Mouse (Mus musculus): Measurements from ENCODE around the gene Mapk8.
"Not testable (repeated sequence)": the region's sequence is repeated elsewhere in the genome, so short reads cannot be mapped to it uniquely, and the experiment has no call there.

The Mapk8 gene

GRCm38 (mm10) chr14:33447027-33447569, at the start of gene Mapk8:
Gene Mapk8, minus strand, starts transcription at chr14:33447158.
- DNase-seq (ENCODE audit: low read depth, low spot score) = peak; percentile 99

DNA sequence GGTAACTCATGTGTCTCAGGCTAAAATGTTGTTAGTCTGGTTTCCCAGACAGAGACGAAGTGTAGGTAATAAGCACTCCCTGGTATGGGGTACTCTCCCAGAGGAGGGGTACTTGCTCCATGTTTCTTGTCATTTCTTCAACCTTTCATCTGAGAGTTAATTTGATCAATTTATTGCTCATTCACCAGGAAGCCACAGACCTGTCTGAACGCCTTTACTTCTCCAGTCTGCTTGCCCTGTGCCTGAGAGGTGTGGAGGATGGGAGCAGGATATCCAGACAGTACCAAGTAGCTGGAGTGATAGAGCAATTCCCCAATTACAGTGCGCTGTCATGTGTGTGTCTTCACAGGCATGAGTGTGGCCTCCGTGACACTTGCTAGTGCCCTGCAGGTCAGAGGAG, 48.3 kb upstream of the Mapk8 start:
- no peak for DNase-seq (ENCODE audit: low read depth, low spot score)

- no peak for DNase-seq (ENCODE audit: low read depth, low spot score)
Measured at GRCm38 (mm10) chr14:33487805-33488550, 41.0 kb upstream of the Mapk8 start.

DNA sequence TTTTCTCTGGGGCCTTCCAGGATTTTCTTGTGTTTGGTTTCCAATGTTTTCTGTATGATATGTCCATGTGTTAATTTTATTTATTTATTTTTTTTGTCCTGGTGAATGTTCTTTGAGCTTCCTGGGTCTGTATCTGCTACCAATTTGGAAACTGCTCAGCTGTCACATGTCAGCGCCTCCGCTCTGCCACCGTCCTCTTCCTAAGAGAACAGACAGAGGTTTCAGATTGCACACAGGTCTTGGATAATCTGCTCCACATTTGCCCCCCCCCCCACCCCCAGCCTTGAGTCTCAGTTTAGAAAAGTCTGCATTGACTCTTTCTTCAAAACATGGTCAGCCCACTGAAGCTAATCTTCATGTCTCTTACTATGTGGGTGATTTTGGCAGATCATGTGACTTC, 35.0 kb upstream of the Mapk8 start:
- no peak for DNase-seq (ENCODE audit: low read depth, low spot score)

DNA sequence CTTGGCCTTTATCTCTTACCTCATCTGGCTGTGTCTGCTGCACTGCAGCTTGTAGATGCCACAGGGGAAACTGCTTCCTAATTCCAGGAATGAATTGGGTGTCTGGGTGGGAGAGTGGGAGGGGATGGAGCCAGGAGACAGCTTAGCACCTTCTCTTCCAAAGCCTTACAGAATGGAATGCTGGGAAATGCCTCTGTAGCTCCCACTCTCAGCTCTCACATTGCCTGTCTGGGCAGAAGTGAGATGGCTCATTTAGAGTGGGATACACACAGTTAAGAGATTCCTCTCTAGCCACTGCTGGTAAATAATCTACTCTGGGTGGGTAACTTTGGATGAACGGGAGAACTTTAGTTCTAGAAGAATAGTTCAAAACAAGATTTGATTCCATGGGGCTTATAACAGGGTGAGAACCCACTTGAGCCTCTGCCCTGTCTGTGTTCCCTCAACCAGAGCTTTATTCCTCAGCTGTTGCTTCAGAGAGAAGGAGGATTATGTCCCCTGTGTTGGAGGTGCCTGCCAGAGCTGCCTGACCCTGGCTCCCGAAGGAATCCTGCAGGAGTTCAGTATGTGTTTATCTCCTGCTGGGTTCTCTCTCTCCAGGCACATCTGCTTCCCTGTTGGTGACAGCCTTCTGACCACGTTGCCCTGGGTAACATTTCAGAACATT, 29.3 kb upstream of the Mapk8 start:
- DNase-seq (ENCODE audit: low read depth, low spot score) = no peak

GRCm38 (mm10) chr14:33474461-33474860, 27.5 kb upstream of the Mapk8 start:
- no peak for DNase-seq (ENCODE audit: low read depth, low spot score)

GRCm38 (mm10) chr14:33471331-33471730, 24.4 kb upstream of the Mapk8 start, which contains the start of gene Frmpd2:
Gene Frmpd2, plus strand, starts transcription at chr14:33471696.
- no peak for DNase-seq (ENCODE audit: low read depth, low spot score)

DNA sequence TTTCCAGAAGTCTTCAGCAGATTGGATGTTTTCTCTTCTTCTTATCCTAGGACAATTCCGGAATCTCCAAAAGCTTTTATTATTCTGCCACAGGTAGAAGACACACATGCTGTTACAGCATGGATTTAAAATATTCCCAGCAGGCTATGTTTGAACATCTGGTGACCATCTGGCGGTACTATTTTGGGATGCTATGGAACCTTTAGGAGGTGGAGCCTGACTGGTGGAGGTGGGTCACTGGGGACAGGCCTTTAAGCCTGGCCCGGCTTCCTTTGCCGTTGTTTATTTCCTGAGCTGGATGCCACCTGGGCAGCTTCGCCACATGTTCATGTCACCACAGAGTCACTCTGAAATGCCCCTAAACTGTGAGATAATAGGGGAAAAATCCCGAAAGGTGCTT, 20.8 kb upstream of the Mapk8 start:
- no peak for DNase-seq (ENCODE audit: low read depth, low spot score)

DNA sequence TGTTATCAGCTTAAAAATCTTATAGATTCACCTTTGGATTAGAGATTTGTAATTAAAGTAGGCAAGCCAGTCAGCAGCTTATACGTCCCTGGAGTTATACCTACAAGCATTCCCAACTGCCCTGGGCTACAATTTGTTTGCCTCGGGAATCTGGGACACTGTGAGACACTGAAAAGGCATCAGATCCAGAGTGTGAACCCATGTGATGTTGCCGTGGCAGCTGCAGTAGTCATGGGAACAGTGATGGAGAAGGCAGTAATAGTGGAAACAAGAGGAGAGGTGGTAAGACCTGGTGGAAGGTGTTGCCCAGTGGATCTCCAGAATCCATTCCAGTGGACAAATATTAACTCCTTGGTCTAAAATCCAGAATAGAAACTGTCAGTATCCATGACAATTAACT, 16.7 kb upstream of the Mapk8 start:
- DNase-seq (ENCODE audit: low read depth, low spot score) = no peak

- DNase-seq (ENCODE audit: low read depth, low spot score) = no peak
Measured at GRCm38 (mm10) chr14:33450331-33450730, 3.4 kb upstream of the Mapk8 start.

GRCm38 (mm10) chr14:33449296-33449840, 2.4 kb upstream of the Mapk8 start:
- DNase-seq (ENCODE audit: low read depth, low spot score) = no peak

- DNase-seq (ENCODE audit: low read depth, low spot score) = no peak
Measured at GRCm38 (mm10) chr14:33448276-33448675, 1.3 kb upstream of the Mapk8 start.

GRCm38 (mm10) chr14:33446561-33447023, 366 bp downstream of the Mapk8 start:
- no peak for DNase-seq (ENCODE audit: low read depth, low spot score)

- DNase-seq (ENCODE audit: low read depth, low spot score) = no peak
Measured at GRCm38 (mm10) chr14:33445962-33446361, 996 bp downstream of the Mapk8 start.

DNA sequence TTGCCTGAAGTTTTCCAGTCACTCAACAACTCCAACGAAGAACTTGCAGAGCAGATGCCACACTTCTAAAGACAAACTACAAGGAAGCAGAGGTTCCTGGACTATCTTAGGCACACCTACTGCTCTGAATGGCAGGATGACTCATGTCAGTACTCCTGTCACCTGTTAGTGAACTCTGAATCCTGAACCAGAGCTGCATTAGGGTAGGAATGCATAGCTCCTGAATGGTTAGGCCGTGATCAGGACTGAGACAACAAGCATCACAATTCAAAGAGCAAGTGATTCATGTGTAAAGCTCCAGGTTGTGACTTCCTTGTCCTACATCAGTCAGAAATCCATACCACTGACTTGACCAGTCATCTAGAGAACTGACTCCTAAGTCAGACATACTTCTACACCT, 3.2 kb downstream of the Mapk8 start:
- DNase-seq (ENCODE audit: low read depth, low spot score) = peak; percentile 18

GRCm38 (mm10) chr14:33432485-33432884, 14.5 kb downstream of the Mapk8 start:
- DNase-seq (ENCODE audit: low read depth, low spot score) = not testable (repeated sequence)

- DNase-seq (ENCODE audit: low read depth, low spot score) = no peak
Measured at GRCm38 (mm10) chr14:33424124-33424523, 22.8 kb downstream of the Mapk8 start.

DNA sequence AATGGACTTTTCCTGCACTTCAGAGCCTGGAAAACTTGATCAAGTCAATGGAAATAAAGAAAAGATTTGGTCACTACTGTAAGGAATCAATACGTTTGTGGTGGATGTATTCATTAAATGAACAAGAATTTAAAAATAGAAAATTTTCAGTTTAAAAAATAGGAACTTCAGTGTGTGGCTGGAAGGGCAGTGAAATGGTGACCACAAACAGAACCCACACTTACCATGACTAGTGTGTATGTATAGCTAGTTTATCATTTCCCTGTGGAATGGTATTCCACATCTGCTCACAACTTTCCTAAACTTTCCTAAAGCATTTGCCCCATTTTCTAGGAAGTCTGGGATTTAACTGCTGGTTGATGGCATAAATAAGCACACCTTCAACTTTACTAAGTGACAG, 24.0 kb downstream of the Mapk8 start:
- DNase-seq (ENCODE audit: low read depth, low spot score) = no peak

DNA sequence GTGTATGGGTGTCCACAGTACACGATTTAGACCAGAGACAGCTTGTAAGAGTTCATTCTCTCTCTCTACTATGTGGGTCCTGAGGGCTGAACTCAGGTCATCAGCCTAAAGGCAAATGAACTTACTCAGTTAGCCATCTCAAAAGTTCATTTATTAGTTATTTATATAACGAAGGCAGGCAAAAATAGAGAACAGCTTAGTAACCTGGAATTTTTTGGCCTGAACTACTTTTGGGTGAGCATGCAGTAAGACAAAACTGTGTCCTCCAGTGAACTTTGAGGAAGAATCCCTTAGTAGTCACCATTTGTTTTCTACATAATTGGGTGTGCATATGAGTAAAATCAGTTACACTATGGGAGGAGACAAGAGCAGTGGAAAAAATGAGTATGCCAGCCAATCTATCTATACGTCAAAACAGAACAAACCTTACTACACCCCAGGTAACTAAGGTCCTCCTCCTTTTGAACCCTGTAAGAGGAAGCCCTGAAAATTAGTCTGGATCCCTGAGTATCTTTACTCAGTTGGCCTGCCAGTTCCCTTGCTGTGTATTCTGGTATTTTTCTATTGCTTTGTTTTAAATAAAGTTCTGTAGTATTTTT, 28.5 kb downstream of the Mapk8 start:
- DNase-seq (ENCODE audit: low read depth, low spot score) = peak; percentile 22

DNA sequence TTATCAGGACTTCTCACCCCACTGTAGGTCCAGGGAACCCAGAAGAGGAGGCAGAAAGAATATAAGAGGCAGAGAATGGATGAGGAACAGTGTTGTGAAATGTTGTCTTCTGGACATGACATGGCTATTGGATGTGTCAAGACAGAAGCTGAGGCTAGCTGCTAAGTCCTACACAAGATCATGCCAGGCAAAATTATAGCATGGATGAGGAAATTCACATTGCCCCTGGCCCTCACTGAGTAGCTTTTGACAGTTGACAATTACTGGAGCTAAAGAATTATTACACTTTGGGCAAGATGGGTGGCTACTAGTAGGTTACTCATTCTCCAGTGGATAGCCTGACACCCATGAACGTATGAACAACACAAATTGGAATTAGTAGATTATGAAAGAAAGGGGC, 31.2 kb downstream of the Mapk8 start:
- no peak for DNase-seq (ENCODE audit: low read depth, low spot score)

DNA sequence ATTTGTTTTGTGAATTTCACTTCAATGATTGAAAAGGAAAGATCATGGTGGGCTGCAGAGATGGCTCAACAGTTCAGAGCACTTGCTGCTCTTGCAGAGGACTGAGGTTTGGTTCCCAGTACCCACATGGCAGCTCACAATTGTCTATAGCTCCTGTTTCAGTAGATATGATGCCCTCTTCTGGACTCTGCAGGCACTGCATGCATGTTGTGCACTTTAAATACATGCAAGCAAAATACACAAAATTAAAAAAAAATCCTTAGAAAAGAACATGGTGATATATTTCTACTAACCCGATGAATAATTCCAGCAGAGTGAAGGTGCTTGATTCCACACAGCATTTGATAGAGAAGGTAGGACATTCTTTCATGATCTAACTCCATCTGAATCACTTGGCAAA, 44.6 kb downstream of the Mapk8 start:
- DNase-seq (ENCODE audit: low read depth, low spot score) = peak; percentile 44

GRCm38 (mm10) chr14:33400019-33400418, 46.9 kb downstream of the Mapk8 start:
- peak; percentile 11 for DNase-seq (ENCODE audit: low read depth, low spot score)

All from CD4-positive, CD25-positive, alpha-beta regulatory T cell, adult 2 months (primary cell).